Mouse (Mus musculus) fibroblast of lung, adult 2 months (primary cell): ENCODE results near the gene Col11a2.

Experiments
- DNase-seq: peaks from one replicate; pipeline ENCODE4 v3.0.0-alpha.2; 2011; ENCODE audit warnings: low read depth

Col11a2 gene

DNA sequence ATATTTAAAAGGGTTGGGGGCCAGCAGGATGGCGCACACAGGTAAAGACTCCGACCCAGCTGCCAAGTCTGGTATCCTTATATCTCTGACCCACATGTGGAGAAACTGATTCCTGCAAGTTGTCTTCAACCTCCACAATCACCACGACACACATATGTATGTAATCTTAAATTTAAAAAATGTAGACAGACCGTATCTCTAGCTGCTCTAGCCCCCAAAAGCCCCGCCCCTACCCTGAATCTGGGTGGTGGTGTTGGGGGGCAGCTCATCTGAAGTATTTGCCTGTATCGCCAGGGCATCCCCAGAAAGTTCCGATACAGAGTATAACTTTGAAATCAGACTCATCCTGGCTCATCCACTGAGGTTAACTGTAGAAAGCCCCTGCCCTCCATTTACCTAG is 67.3 kb downstream of the Col11a2 start:
- no peak for DNase-seq

DNA sequence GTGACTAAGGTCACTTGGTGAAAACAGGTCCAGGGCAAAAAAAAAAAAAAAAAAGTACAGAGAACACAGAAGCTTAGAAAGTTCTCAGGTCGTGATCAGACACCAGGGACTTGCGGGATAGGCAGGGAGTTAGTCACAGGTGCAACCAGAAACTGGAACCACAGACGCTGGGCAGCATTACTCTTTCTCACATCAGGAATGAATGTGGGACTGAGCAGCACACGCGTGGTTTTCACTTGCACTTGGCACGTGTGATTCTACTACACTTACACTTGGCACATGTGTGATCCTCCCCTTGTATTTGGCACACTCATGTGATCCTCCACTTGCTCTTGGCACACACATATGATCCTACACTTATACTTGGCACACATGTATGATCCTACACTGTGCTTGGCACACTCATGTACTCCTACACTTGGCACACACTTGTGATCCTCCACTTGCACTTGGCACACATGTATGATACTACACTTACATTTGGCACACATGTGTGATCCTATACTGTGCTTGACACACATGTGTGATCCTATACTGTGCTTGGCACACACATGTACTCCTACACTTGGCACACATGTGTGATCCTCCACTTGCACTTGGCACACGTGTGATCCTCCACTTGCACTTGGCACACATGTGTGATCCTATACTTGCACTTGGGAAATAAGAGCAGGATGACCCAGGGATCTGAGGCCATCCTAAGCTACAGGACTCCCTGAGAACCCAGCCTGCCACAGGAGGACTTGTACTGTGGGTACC is 68.1 kb downstream of the Col11a2 start:
- DNase-seq, result no peak

DNA sequence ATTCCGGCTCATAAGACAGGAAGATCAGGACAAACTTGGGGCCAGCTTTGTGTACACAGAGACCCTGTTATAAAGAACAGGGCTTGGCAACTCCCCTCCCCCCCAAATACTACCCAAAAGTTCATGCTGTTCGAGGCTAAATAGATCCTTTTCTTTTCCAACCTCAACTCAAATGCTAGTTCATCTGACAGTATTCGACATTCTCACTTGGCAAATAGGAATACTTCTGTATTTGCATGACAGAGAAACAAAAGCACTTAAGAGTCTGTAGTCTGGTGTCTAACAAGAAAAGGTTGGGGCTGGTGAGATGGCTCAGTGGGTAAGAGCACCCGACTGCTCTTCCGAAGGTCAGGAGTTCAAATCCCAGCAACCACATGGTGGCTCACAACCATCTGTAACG is 69.2 kb downstream of the Col11a2 start:
- no peak for DNase-seq

- DNase-seq, result no peak
These were observed 70.0 kb downstream of the Col11a2 start for GRCm38 (mm10) chr17:34109038-34109805.

- no peak for DNase-seq
These were observed 70.6 kb downstream of the Col11a2 start for GRCm38 (mm10) chr17:34109806-34110195.

DNA sequence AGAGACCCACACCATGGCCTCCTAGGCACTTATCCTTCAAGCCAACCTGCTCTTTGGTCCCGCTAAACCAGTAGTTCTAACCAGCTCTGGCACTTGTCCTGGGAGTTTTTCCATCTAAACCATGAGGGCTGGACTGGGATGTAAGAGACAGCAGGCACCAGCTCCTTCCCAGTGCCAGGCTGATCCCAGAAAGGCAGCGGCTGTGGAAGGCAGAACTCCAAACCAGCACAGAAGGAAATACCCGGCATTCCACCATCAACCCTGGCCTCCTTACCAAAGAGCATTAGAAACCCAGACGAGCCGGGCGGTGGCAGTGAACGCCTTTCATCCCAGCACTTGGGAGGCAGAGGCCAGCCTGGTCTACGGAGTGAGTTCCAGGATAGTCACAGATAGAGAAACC is 71.1 kb downstream of the Col11a2 start:
- DNase-seq, result no peak

DNA sequence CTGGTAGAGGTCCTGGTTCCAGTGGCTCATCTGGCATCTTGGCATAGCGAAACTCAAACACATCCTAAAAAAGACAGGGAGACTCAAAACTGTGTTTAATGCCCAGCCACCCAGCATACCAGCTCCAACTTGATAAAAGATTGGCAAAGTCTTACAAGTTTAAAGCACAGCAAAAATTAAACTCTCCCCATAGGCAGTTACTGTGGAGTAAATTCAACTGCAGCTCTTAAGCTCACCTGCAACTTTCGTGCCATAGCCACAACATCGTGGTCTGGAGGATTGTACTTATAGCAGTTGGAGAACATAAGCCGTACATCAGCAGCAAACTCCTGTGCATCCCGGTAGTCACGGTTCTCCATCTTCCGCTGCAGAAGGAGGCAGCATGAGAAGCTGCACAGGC is 74.9 kb downstream of the Col11a2 start:
- DNase-seq, result no peak
